Mouse (Mus musculus): Measurements from ENCODE around the gene Ptk7. TPM values are rescaled to one million over a fixed set of nuclear protein-coding genes. Genes with fewer than 3 reads are reported as not detected.

The Ptk7 gene
- polyA plus RNA-seq, 1 experiment, result 3.2 TPM

- H3K4me3 ChIP-seq (ENCODE audit: control insufficient read depth, low read depth, low read length), result no peak overlapping the region
- no peaks in the 10 kb centered on the region for H3K4me1 ChIP-seq (ENCODE audit: control insufficient read depth, insufficient read depth, low read length)
- TF ChIP-seq POLR2A (IDR thresholded peaks at IDR 0.05; ENCODE audit: control insufficient read depth, low read depth, low read length) (no peak), CTCF (IDR thresholded peaks at IDR 0.05; ENCODE audit: control insufficient read depth, insufficient read depth, insufficient replicate concordance, low read depth, low read length) (no peak)
- H3K27ac ChIP-seq (ENCODE audit: control insufficient read depth, insufficient read depth, low read depth, low read length), result no peak overlapping the region
- peaks cover 3% of the 10 kb centered on the region; the same call in 1 of the 2 replicates for H3K36me3 ChIP-seq (ENCODE audit: control insufficient read depth, insufficient read depth, low read length)
- H3K27me3 ChIP-seq (ENCODE audit: control insufficient read depth, insufficient read depth, low read length), result no peaks in the 10 kb centered on the region
These were observed 107.2 kb downstream of the Ptk7 start for GRCm38 (mm10) chr17:46521963-46522668.

- Histone ChIP-seq H3K4me3 (ENCODE audit: control insufficient read depth, low read depth, low read length) (no peak overlapping the region), H3K4me1 (ENCODE audit: control insufficient read depth, insufficient read depth, low read length) (no peaks in the 10 kb centered on the region), H3K27ac (ENCODE audit: control insufficient read depth, insufficient read depth, low read depth, low read length) (no peak overlapping the region), H3K36me3 (ENCODE audit: control insufficient read depth, insufficient read depth, low read length) (peaks cover 3% of the 10 kb centered on the region; the same call in 1 of the 2 replicates), H3K27me3 (ENCODE audit: control insufficient read depth, insufficient read depth, low read length) (no peaks in the 10 kb centered on the region)
- TF ChIP-seq CTCF (IDR thresholded peaks at IDR 0.05; ENCODE audit: control insufficient read depth, insufficient read depth, insufficient replicate concordance, low read depth, low read length), result no peak
- no peak for TF ChIP-seq POLR2A (IDR thresholded peaks at IDR 0.05; ENCODE audit: control insufficient read depth, low read depth, low read length)
These were observed 108.1 kb downstream of the Ptk7 start for GRCm38 (mm10) chr17:46521174-46521573.

GRCm38 (mm10) chr17:46520385-46520979 is 108.8 kb downstream of the Ptk7 start:
- no peak for TF ChIP-seq POLR2A (IDR thresholded peaks at IDR 0.05; ENCODE audit: control insufficient read depth, low read depth, low read length)
- no peak for TF ChIP-seq CTCF (IDR thresholded peaks at IDR 0.05; ENCODE audit: control insufficient read depth, insufficient read depth, insufficient replicate concordance, low read depth, low read length)
- Histone ChIP-seq H3K27me3 (ENCODE audit: control insufficient read depth, insufficient read depth, low read length) (no peaks in the 10 kb centered on the region), H3K4me1 (ENCODE audit: control insufficient read depth, insufficient read depth, low read length) (no peaks in the 10 kb centered on the region), H3K36me3 (ENCODE audit: control insufficient read depth, insufficient read depth, low read length) (peaks cover 3% of the 10 kb centered on the region; the same call in 1 of the 2 replicates), H3K27ac (ENCODE audit: control insufficient read depth, insufficient read depth, low read depth, low read length) (no peak overlapping the region), H3K4me3 (ENCODE audit: control insufficient read depth, low read depth, low read length) (no peak overlapping the region)

GRCm38 (mm10) chr17:46519971-46520370 is 109.3 kb downstream of the Ptk7 start:
- TF ChIP-seq POLR2A (IDR thresholded peaks at IDR 0.05; ENCODE audit: control insufficient read depth, low read depth, low read length) (no peak), CTCF (IDR thresholded peaks at IDR 0.05; ENCODE audit: control insufficient read depth, insufficient read depth, insufficient replicate concordance, low read depth, low read length) (no peak)
- no peak overlapping the region for H3K4me3 ChIP-seq (ENCODE audit: control insufficient read depth, low read depth, low read length)
- no peak overlapping the region for H3K27ac ChIP-seq (ENCODE audit: control insufficient read depth, insufficient read depth, low read depth, low read length)
- no peaks in the 10 kb centered on the region for H3K27me3 ChIP-seq (ENCODE audit: control insufficient read depth, insufficient read depth, low read length)
- no peaks in the 10 kb centered on the region for H3K4me1 ChIP-seq (ENCODE audit: control insufficient read depth, insufficient read depth, low read length)
- peaks cover 3% of the 10 kb centered on the region; the same call in 1 of the 2 replicates for H3K36me3 ChIP-seq (ENCODE audit: control insufficient read depth, insufficient read depth, low read length)

Other genes with a start within 250 kb of the Ptk7 start
- 71.7 and 73.7 TPM in 2 replicates for gene Zfp318, start 245.8 kb downstream of the Ptk7 start, polyA plus RNA-seq (2012; rRNA removed)
- 7.4 and 8.5 TPM in 2 replicates for gene Crip3, start 200.6 kb downstream of the Ptk7 start, polyA plus RNA-seq (2012; rRNA removed)
- 1.3 and 1.5 TPM in 2 replicates for gene Slc22a7, start 191.0 kb downstream of the Ptk7 start, polyA plus RNA-seq (2012; rRNA removed)
- gene Ttbk1, start 141.8 kb downstream of the Ptk7 start, polyA plus RNA-seq (2012; rRNA removed), result 80.7 and 92.4 TPM in 2 replicates
- 8.7 and 9.4 TPM in 2 replicates for gene Dnph1, start 132.8 kb downstream of the Ptk7 start, polyA plus RNA-seq (2012; rRNA removed)
- gene Cul9, start 83.1 kb downstream of the Ptk7 start, polyA plus RNA-seq (2012; rRNA removed), result 20.5 and 22.4 TPM in 2 replicates
- 96.2 and 106 TPM in 2 replicates for gene Srf, start 73.3 kb downstream of the Ptk7 start, polyA plus RNA-seq (2012; rRNA removed)
- 20.7 and 22.7 TPM in 2 replicates for gene Klc4, start 16.5 kb upstream of the Ptk7 start, polyA plus RNA-seq (2012; rRNA removed)
- 25.5 and 33.7 TPM in 2 replicates for gene Mrpl2, start 16.7 kb upstream of the Ptk7 start, polyA plus RNA-seq (2012; rRNA removed)
- 6.7 and 7.6 TPM in 2 replicates for gene Cul7, start 20.8 kb upstream of the Ptk7 start, polyA plus RNA-seq (2012; rRNA removed)
- 11.2 and 12.5 TPM in 2 replicates for gene Rrp36, start 44.8 kb upstream of the Ptk7 start, polyA plus RNA-seq (2012; rRNA removed)
- 1,562 and 1,699 TPM in 2 replicates for gene Mea1, start 49.3 kb upstream of the Ptk7 start, polyA plus RNA-seq (2012; rRNA removed)
- 626 and 644 TPM in 2 replicates for gene Klhdc3, start 51.4 kb upstream of the Ptk7 start, polyA plus RNA-seq (2012; rRNA removed)
- 12.4 and 12.9 TPM in 2 replicates for gene Ppp2r5d, start 75.6 kb upstream of the Ptk7 start, polyA plus RNA-seq (2012; rRNA removed)
- gene Pex6, start 82.0 kb upstream of the Ptk7 start, polyA plus RNA-seq (2012; rRNA removed), result 43.4 and 43.9 TPM in 2 replicates
- 2.3 and 3.7 TPM in 2 replicates for gene Gnmt, start 99.7 kb upstream of the Ptk7 start, polyA plus RNA-seq (2012; rRNA removed)
- gene Cnpy3, start 122.7 kb upstream of the Ptk7 start, polyA plus RNA-seq (2012; rRNA removed), result 18.9 and 20.6 TPM in 2 replicates
- gene Ptcra, start 134.2 kb upstream of the Ptk7 start, polyA plus RNA-seq (2012; rRNA removed), result 0.18 and 0.23 TPM in 2 replicates
- 86.6 and 89.2 TPM in 2 replicates for gene 2310039H08Rik, start 143.1 kb upstream of the Ptk7 start, polyA plus RNA-seq (2012; rRNA removed)
- gene Rpl7l1, start 153.2 kb upstream of the Ptk7 start, polyA plus RNA-seq (2012; rRNA removed), result 13.3 and 14.1 TPM in 2 replicates
- gene Bicral, start 229.0 kb upstream of the Ptk7 start, polyA plus RNA-seq (2012; rRNA removed), result 11.0 and 13.2 TPM in 2 replicates

Data from testis, adult 2 months (tissue).